Mouse (Mus musculus): ENCODE results near the gene Cmtm5. TPM values are rescaled to one million over a fixed set of nuclear protein-coding genes. Genes with fewer than 3 reads are reported as not detected.
"Not testable (repeated sequence)": the region's sequence is repeated elsewhere in the genome, so short reads cannot be mapped to it uniquely, and the experiment has no call there.

The Cmtm5 gene
- polyA plus RNA-seq, 1 experiment, result not detected

GRCm38 (mm10) chr14:54981934-54982333 is 45.9 kb downstream of the Cmtm5 start:
- Histone ChIP-seq H3K4me3 (no peak overlapping the region), H3K4me2 (ENCODE audit: low read depth) (no peak overlapping the region)
- TF ChIP-seq POLR2A (IDR thresholded peaks at IDR 0.05; ENCODE audit: insufficient read length, low read depth) (no peak), POLR2AphosphoS2 (IDR thresholded peaks at IDR 0.05; ENCODE audit: insufficient read length, low read depth) (no peak), E2F4 (IDR thresholded peaks at IDR 0.05; ENCODE audit: insufficient read depth) (no peak), MAX (IDR thresholded peaks at IDR 0.05; ENCODE audit: low read depth) (no peak), CEBPB (IDR thresholded peaks at IDR 0.05; ENCODE audit: insufficient read depth, poor library complexity, severe bottlenecking) (no peak), REST (IDR thresholded peaks at IDR 0.05; ENCODE audit: insufficient read depth, insufficient read length) (no peak), MYOG (IDR thresholded peaks at IDR 0.05; ENCODE audit: control insufficient read depth in 1 of 3, insufficient read depth in 1 of 3, insufficient read length in 2 of 3, low read depth in 2 of 3) (no peak), SRF (IDR thresholded peaks at IDR 0.05; ENCODE audit: control insufficient read depth, insufficient read length, low read depth) (no peak), MYOD1 (IDR thresholded peaks at IDR 0.05; ENCODE audit: control insufficient read depth in 1 of 3, insufficient read length in 2 of 3, low read depth in 2 of 3) (no peak), TCF12 (IDR thresholded peaks at IDR 0.05; ENCODE audit: insufficient read depth, poor library complexity, severe bottlenecking) (no peak), TCF3 (IDR thresholded peaks at IDR 0.05; ENCODE audit: insufficient read length, low read depth) (no peak), USF1 (IDR thresholded peaks at IDR 0.05; ENCODE audit: low read depth) (no peak)

DNA sequence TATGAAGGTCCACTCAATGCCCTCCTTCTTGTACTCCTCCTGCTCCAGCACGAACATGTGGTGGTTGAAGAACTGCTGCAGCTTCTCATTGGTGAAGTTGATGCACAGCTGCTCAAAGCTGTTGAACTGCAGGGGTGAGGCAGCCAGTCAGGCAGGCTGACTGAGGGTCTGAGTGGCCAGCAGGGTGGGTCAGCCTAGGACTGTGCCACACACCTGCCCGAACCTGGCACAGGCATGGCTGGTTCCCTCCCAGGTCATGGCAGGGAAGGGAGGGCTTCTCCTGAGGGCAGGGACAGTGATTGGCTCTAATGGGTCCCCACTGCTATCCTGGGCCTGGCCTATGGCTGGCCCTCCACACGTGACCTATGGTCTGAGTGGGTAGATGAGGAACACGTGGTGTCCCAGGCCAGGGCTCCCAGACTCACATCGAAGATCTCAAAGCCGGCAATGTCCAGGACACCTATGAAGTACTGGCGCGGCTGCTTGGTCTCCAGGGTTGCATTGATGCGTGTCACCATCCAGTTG is 52.4 kb downstream of the Cmtm5 start:
- not testable (repeated sequence) for H3K4me3 ChIP-seq; H3ac ChIP-seq (ENCODE audit: control insufficient read depth, insufficient read length)
- H3K27me3 ChIP-seq (ENCODE audit: control insufficient read depth, insufficient read depth, insufficient read length), result peaks cover 23% of the 10 kb centered on the region

More at GRCm38 (mm10) chr14:54981934-54982333, 45.9 kb downstream of the Cmtm5 start:
- H3ac ChIP-seq (ENCODE audit: control insufficient read depth, insufficient read length), result no peak overlapping the region
- peaks cover 16% of the 10 kb centered on the region for H3K27me3 ChIP-seq (ENCODE audit: control insufficient read depth, insufficient read depth, insufficient read length)
- no peaks in the 10 kb centered on the region for H3K79me2 ChIP-seq (ENCODE audit: control insufficient read depth, insufficient read depth)
- H3K36me3 ChIP-seq (ENCODE audit: control insufficient read depth, insufficient read depth), result no peaks in the 10 kb centered on the region

More for the DNA sequence above, 52.4 kb downstream of the Cmtm5 start:
- H3K36me3 ChIP-seq (ENCODE audit: control insufficient read depth, insufficient read depth); H3K79me2 ChIP-seq (ENCODE audit: control insufficient read depth, insufficient read depth); H3K4me2 ChIP-seq (ENCODE audit: low read depth): not testable (repeated sequence)

Other genes starting within 250 kb of the Cmtm5 start
- gene Acin1, start 249.3 kb upstream of the Cmtm5 start, polyA plus RNA-seq (2012; fragmentation: generic; extraction: Trizol), result 77.3 TPM
- 0.04 TPM for gene Gm29776, start 237.4 kb upstream of the Cmtm5 start, polyA plus RNA-seq (2012; fragmentation: generic; extraction: Trizol)
- not detected for gene Cebpe, start 224.1 kb upstream of the Cmtm5 start, polyA plus RNA-seq (2012; fragmentation: generic; extraction: Trizol)
- not detected for gene Slc7a8, start 154.3 kb upstream of the Cmtm5 start, polyA plus RNA-seq (2012; fragmentation: generic; extraction: Trizol)
- gene Rnf212b, start 122.1 kb upstream of the Cmtm5 start, polyA plus RNA-seq (2012; fragmentation: generic; extraction: Trizol), result not detected
- 2.5 TPM for gene Homez, start 65.3 kb upstream of the Cmtm5 start, polyA plus RNA-seq (2012; fragmentation: generic; extraction: Trizol)
- 0.71 TPM for gene Ppp1r3e, start 58.7 kb upstream of the Cmtm5 start, polyA plus RNA-seq (2012; fragmentation: generic; extraction: Trizol)
- 20.5 TPM for gene Bcl2l2, start 52.9 kb upstream of the Cmtm5 start, polyA plus RNA-seq (2012; fragmentation: generic; extraction: Trizol)
- gene Gm20521, start 52.8 kb upstream of the Cmtm5 start, polyA plus RNA-seq (2012; fragmentation: generic; extraction: Trizol), result 0.47 TPM
- 70.6 TPM for gene Pabpn1, start 43.8 kb upstream of the Cmtm5 start, polyA plus RNA-seq (2012; fragmentation: generic; extraction: Trizol)
- gene Slc22a17, start 23.1 kb upstream of the Cmtm5 start, polyA plus RNA-seq (2012; fragmentation: generic; extraction: Trizol), result 0.92 TPM
- gene Efs, start 10.1 kb upstream of the Cmtm5 start, polyA plus RNA-seq (2012; fragmentation: generic; extraction: Trizol), result 0.95 TPM
- 0.05 TPM for gene Il25, start 3.6 kb upstream of the Cmtm5 start, polyA plus RNA-seq (2012; fragmentation: generic; extraction: Trizol)
- 15.0 TPM for gene Myh6, start 30.7 kb downstream of the Cmtm5 start, polyA plus RNA-seq (2012; fragmentation: generic; extraction: Trizol)
- not detected for gene Gm17428, start 40.7 kb downstream of the Cmtm5 start, polyA plus RNA-seq (2012; fragmentation: generic; extraction: Trizol)
- gene Myh7, start 58.4 kb downstream of the Cmtm5 start, polyA plus RNA-seq (2012; fragmentation: generic; extraction: Trizol), result 56.5 TPM
- gene Ngdn, start 79.2 kb downstream of the Cmtm5 start, polyA plus RNA-seq (2012; fragmentation: generic; extraction: Trizol), result 39.4 TPM
- gene Zfhx2, start 156.1 kb downstream of the Cmtm5 start, polyA plus RNA-seq (2012; fragmentation: generic; extraction: Trizol), result 0.98 TPM
- 10.8 TPM for gene Thtpa, start 158.5 kb downstream of the Cmtm5 start, polyA plus RNA-seq (2012; fragmentation: generic; extraction: Trizol)
- gene Ap1g2, start 170.3 kb downstream of the Cmtm5 start, polyA plus RNA-seq (2012; fragmentation: generic; extraction: Trizol), result 6.5 TPM
- gene Jph4, start 180.7 kb downstream of the Cmtm5 start, polyA plus RNA-seq (2012; fragmentation: generic; extraction: Trizol), result not detected